Mouse (Mus musculus): ENCODE measurements at regions not wholly inside any gene's neighbourhood (a gene's known extent, or its start where the extent isn't known, plus 50 kb on each side); places are given as distances from the start of the nearest gene placed in this dataset.

GRCm38 (mm10) chr6:100138659-100139058 is 148.6 kb downstream of the Rybp start:
- no peak overlapping the region for H3K4me3 ChIP-seq
- H3K4me2 ChIP-seq (ENCODE audit: low read depth), result no peak overlapping the region
- no peak for TF ChIP-seq USF1 (IDR thresholded peaks at IDR 0.05; ENCODE audit: low read depth)
- no peak for TF ChIP-seq SRF (IDR thresholded peaks at IDR 0.05; ENCODE audit: control insufficient read depth, insufficient read length, low read depth)
- no peak for TF ChIP-seq E2F4 (IDR thresholded peaks at IDR 0.05; ENCODE audit: insufficient read depth)
- no peak for TF ChIP-seq MYOD1 (IDR thresholded peaks at IDR 0.05; ENCODE audit: control insufficient read depth in 1 of 3, insufficient read length in 2 of 3, low read depth in 2 of 3)
- TF ChIP-seq TCF3 (IDR thresholded peaks at IDR 0.05; ENCODE audit: insufficient read length, low read depth), result no peak
- TF ChIP-seq CEBPB (IDR thresholded peaks at IDR 0.05; ENCODE audit: insufficient read depth, poor library complexity, severe bottlenecking), result no peak
- no peak for TF ChIP-seq TCF12 (IDR thresholded peaks at IDR 0.05; ENCODE audit: insufficient read depth, poor library complexity, severe bottlenecking)
- TF ChIP-seq POLR2AphosphoS2 (IDR thresholded peaks at IDR 0.05; ENCODE audit: insufficient read length, low read depth), result no peak
- H3K27me3 ChIP-seq (ENCODE audit: control insufficient read depth, insufficient read depth, insufficient read length), result peaks cover 51% of the 10 kb centered on the region
- H3K79me2 ChIP-seq (ENCODE audit: control insufficient read depth, insufficient read depth), result no peaks in the 10 kb centered on the region
- H3K36me3 ChIP-seq (ENCODE audit: control insufficient read depth, insufficient read depth), result no peaks in the 10 kb centered on the region
- H3ac ChIP-seq (ENCODE audit: control insufficient read depth, insufficient read length), result no peak overlapping the region

DNA sequence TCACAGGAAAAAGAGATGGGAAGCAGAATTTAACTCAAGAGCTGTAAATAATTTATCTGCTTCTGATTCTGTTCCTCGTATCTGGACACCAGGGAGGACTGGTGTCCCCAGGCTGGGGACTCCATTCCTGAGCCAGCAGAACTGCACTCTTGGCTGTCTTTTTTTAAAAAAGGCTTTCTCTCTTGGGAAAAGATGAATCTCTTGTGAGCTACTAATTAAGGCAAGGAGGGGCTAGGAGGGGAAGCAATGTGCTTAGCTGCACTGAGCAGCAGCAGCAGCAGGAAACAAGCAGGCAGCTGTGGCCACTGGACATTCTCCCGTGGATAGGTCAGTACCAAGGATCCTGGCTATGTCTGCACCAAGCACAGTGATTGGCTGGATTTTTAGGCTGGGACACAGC is 152.1 kb downstream of the Rybp start:
- H3K4me2 ChIP-seq (ENCODE audit: low read depth), result no peak overlapping the region
- H3K79me2 ChIP-seq (ENCODE audit: control insufficient read depth, insufficient read depth), result no peaks in the 10 kb centered on the region
- TF ChIP-seq MYOG (IDR thresholded peaks at IDR 0.05; ENCODE audit: control insufficient read depth in 1 of 3, insufficient read depth in 1 of 3, insufficient read length in 2 of 3, low read depth in 2 of 3) (no peak), REST (IDR thresholded peaks at IDR 0.05; ENCODE audit: insufficient read depth, insufficient read length) (no peak), MAX (IDR thresholded peaks at IDR 0.05; ENCODE audit: low read depth) (no peak), TCF12 (IDR thresholded peaks at IDR 0.05; ENCODE audit: insufficient read depth, poor library complexity, severe bottlenecking) (no peak), E2F4 (IDR thresholded peaks at IDR 0.05; ENCODE audit: insufficient read depth) (no peak), CEBPB (IDR thresholded peaks at IDR 0.05; ENCODE audit: insufficient read depth, poor library complexity, severe bottlenecking) (no peak), POLR2A (IDR thresholded peaks at IDR 0.05; ENCODE audit: insufficient read length, low read depth) (no peak), MYOD1 (IDR thresholded peaks at IDR 0.05; ENCODE audit: control insufficient read depth in 1 of 3, insufficient read length in 2 of 3, low read depth in 2 of 3) (no peak), SRF (IDR thresholded peaks at IDR 0.05; ENCODE audit: control insufficient read depth, insufficient read length, low read depth) (no peak), TCF3 (IDR thresholded peaks at IDR 0.05; ENCODE audit: insufficient read length, low read depth) (no peak), USF1 (IDR thresholded peaks at IDR 0.05; ENCODE audit: low read depth) (no peak), POLR2AphosphoS2 (IDR thresholded peaks at IDR 0.05; ENCODE audit: insufficient read length, low read depth) (no peak)
- no peaks in the 10 kb centered on the region for H3K36me3 ChIP-seq (ENCODE audit: control insufficient read depth, insufficient read depth)
- no peak overlapping the region for H3ac ChIP-seq (ENCODE audit: control insufficient read depth, insufficient read length)
- H3K4me3 ChIP-seq, result no peak overlapping the region
- H3K27me3 ChIP-seq (ENCODE audit: control insufficient read depth, insufficient read depth, insufficient read length), result peaks cover 57% of the 10 kb centered on the region

DNA sequence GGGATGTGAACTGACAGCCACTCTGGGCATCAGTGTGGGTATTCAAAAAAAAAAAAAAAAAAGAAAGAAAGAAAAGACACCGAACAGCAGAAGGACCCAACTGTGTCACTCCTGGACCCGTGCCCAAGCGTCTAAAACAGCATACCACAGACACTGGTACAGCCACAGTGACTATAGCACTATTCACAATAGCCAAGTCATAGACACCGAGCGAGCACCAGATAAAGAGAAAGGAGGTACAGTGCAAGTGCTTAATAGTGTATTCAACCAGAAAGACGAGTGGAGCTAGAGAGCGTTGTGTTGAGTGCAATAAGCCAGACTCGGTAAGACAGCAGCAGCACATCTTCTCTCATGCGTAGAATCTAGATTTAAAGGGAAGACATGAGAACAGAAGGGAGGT is 153.3 kb downstream of the Rybp start:
- Histone ChIP-seq H3K4me3 (no peak overlapping the region), H3K4me2 (ENCODE audit: low read depth) (no peak overlapping the region), H3ac (ENCODE audit: control insufficient read depth, insufficient read length) (no peak overlapping the region), H3K36me3 (ENCODE audit: control insufficient read depth, insufficient read depth) (no peaks in the 10 kb centered on the region), H3K79me2 (ENCODE audit: control insufficient read depth, insufficient read depth) (no peaks in the 10 kb centered on the region), H3K27me3 (ENCODE audit: control insufficient read depth, insufficient read depth, insufficient read length) (peaks cover 54% of the 10 kb centered on the region)
- TF ChIP-seq TCF12 (IDR thresholded peaks at IDR 0.05; ENCODE audit: insufficient read depth, poor library complexity, severe bottlenecking) (no peak), POLR2AphosphoS2 (IDR thresholded peaks at IDR 0.05; ENCODE audit: insufficient read length, low read depth) (no peak), CEBPB (IDR thresholded peaks at IDR 0.05; ENCODE audit: insufficient read depth, poor library complexity, severe bottlenecking) (no peak), TCF3 (IDR thresholded peaks at IDR 0.05; ENCODE audit: insufficient read length, low read depth) (no peak), POLR2A (IDR thresholded peaks at IDR 0.05; ENCODE audit: insufficient read length, low read depth) (no peak), MYOG (IDR thresholded peaks at IDR 0.05; ENCODE audit: control insufficient read depth in 1 of 3, insufficient read depth in 1 of 3, insufficient read length in 2 of 3, low read depth in 2 of 3) (no peak), REST (IDR thresholded peaks at IDR 0.05; ENCODE audit: insufficient read depth, insufficient read length) (no peak), MYOD1 (IDR thresholded peaks at IDR 0.05; ENCODE audit: control insufficient read depth in 1 of 3, insufficient read length in 2 of 3, low read depth in 2 of 3) (no peak), MAX (IDR thresholded peaks at IDR 0.05; ENCODE audit: low read depth) (no peak)

DNA sequence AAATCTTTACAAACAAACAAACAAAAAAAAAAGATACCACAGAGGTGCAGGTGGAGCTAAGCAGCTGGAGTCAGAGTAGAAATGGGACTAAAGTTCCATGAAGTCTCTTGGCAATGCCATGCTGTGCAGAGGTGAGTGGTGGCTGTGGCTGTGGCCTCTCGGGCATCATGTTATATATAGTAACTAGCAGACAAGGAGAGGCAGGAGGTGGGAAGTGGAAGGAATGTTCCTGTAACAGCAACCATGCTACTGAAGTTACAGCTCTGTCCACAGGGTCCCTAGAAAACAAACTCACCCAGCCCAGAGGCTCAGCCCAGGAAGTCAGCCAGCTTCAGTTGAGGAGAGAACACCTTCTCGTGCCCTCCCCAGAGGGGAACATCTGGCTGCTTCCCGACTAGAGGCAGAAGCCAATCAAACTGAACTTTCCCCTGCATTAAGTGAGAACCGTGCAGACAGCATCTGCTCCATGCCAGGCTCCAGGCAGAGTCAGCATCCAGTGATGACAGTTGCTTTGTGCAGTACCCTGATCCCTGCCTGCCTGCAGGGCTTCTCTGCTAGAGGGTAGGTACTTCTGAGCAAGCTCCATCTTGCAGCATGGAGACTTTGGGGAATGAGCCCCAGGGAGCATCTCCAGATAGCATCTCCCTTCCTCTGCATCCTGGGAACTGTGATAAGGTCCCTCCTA is 154.2 kb downstream of the Rybp start:
- Histone ChIP-seq H3K4me3 (no peak overlapping the region), H3K4me2 (ENCODE audit: low read depth) (no peak overlapping the region), H3ac (ENCODE audit: control insufficient read depth, insufficient read length) (no peak overlapping the region), H3K27me3 (ENCODE audit: control insufficient read depth, insufficient read depth, insufficient read length) (peaks cover 54% of the 10 kb centered on the region), H3K36me3 (ENCODE audit: control insufficient read depth, insufficient read depth) (no peaks in the 10 kb centered on the region), H3K79me2 (ENCODE audit: control insufficient read depth, insufficient read depth) (no peaks in the 10 kb centered on the region)
- TF ChIP-seq SRF (IDR thresholded peaks at IDR 0.05; ENCODE audit: control insufficient read depth, insufficient read length, low read depth) (no peak), MYOD1 (IDR thresholded peaks at IDR 0.05; ENCODE audit: control insufficient read depth in 1 of 3, insufficient read length in 2 of 3, low read depth in 2 of 3) (no peak), MYOG (IDR thresholded peaks at IDR 0.05; ENCODE audit: control insufficient read depth in 1 of 3, insufficient read depth in 1 of 3, insufficient read length in 2 of 3, low read depth in 2 of 3) (no peak), POLR2AphosphoS2 (IDR thresholded peaks at IDR 0.05; ENCODE audit: insufficient read length, low read depth) (no peak)
